ENCODE assay signal across 13 mouse cellular contexts in the genomic region with DNA sequence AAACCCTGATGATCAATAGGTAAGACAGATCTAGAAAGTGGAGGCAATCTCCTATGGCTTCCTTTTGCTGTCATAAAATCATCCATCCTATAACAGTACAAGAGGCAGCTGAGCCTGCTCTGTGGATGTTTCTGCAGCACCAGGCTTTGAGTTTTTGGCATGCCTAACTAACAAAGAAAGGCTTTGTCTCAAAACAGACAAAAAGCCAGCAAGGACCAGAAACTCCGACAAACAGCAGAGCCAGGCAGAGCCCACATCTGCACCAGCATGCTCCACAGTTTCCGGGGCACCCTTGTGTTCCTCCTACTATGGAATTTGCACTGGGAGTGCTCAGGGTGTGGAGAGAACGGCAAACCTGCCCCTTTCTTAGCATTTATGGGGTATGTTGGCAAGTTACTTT. TPM values are rescaled to one million over a fixed set of nuclear protein-coding genes. Genes with fewer than 3 reads are reported as not detected.
DNase-seq lines count a peak whose midpoint lies in the region; ATAC-seq lines count a peak whose summit lies in the region.
"Had no signal": no experiment of that assay in that cellular context is flagged by ENCODE, and none has a peak within 500 bp of the region (broad histone marks: within the 10 kb centered on the region; RNA-seq: fewer than 3 reads in every experiment).

No protein-coding gene starts in this region.

- no peak overlapping the region for H3K4me2 ChIP-seq in midbrain, embryonic 16.5 days (ENCODE audit: low read length)
- H3K4me2 ChIP-seq in embryonic facial prominence, embryonic 14.5 days (ENCODE audit: low read depth, low read length) = no peak overlapping the region
- peak overlapping the region; percentile 17; the same call in 1 of the 2 replicates for H3K4me2 ChIP-seq in intestine, embryonic 16.5 days (ENCODE audit: low read depth, low read length)
- H3K4me2 ChIP-seq in stomach, embryonic 16.5 days (ENCODE audit: low read depth, low read length) = no peak overlapping the region
- H3K4me2 ChIP-seq: liver, embryonic 12.5 days had no signal

- intact Hi-C loops in left cerebral cortex, postnatal 4 days (cut with DNase I) = no loop called here

- no peak for ATAC-seq in midbrain, embryonic 16.5 days
- ATAC-seq in embryonic facial prominence, embryonic 14.5 days (ENCODE audit: low read depth) = peak; percentile 33; the same call in 1 of the 2 replicates
- ATAC-seq in intestine, embryonic 16.5 days = peak; percentile 82
- ATAC-seq in stomach, embryonic 16.5 days (ENCODE audit: insufficient read depth, low FRiP score) = peak; percentile 64; the same call in 1 of the 2 replicates
- no peak for ATAC-seq in CD4-positive, CD25-positive, alpha-beta regulatory T cell, adult 4 months
- ATAC-seq: liver, embryonic 12.5 days had no signal

- no peak overlapping the region for H3K4me3 ChIP-seq in midbrain, embryonic 10.5 days
- H3K4me3 ChIP-seq in midbrain, embryonic 16.5 days (ENCODE audit: low read depth, low read length) = no peak overlapping the region
- no peak overlapping the region for H3K4me3 ChIP-seq in embryonic facial prominence, embryonic 14.5 days (ENCODE audit: low read depth, low read length)
- no peak overlapping the region for H3K4me3 ChIP-seq in intestine, embryonic 16.5 days (ENCODE audit: low read length)
- no peak overlapping the region for H3K4me3 ChIP-seq in stomach, embryonic 16.5 days (replicated peaks; ENCODE audit: low read length)
- H3K4me3 ChIP-seq: liver, embryonic 12.5 days; megakaryocyte, embryonic 14.5 days had no signal

- H3K4me1 ChIP-seq in midbrain, embryonic 10.5 days = peaks cover 32% of the 10 kb centered on the region
- peaks cover 14% of the 10 kb centered on the region for H3K4me1 ChIP-seq in midbrain, embryonic 16.5 days (ENCODE audit: control insufficient read depth, insufficient read depth, low read length)
- H3K4me1 ChIP-seq in embryonic facial prominence, embryonic 14.5 days (ENCODE audit: control insufficient read depth, insufficient read depth, low read length) = peaks cover 16% of the 10 kb centered on the region
- H3K4me1 ChIP-seq in intestine, embryonic 16.5 days (ENCODE audit: control insufficient read depth, insufficient read depth, low read length) = peaks cover 12% of the 10 kb centered on the region
- H3K4me1 ChIP-seq in stomach, embryonic 16.5 days (ENCODE audit: control insufficient read depth, insufficient read depth, low read length) = peaks cover 16% of the 10 kb centered on the region; the same call in 1 of the 2 replicates
- H3K4me1 ChIP-seq: liver, embryonic 12.5 days had no signal

- WGBS in midbrain, embryonic 10.5 days = 16% methylated on average over 3 of the region's 3 CpGs
- WGBS in midbrain, embryonic 16.5 days = 9% methylated on average over 3 of the region's 3 CpGs
- 18% methylated on average over 3 of the region's 3 CpGs for WGBS in embryonic facial prominence, embryonic 14.5 days
- 32% methylated on average over 3 of the region's 3 CpGs for WGBS in intestine, embryonic 16.5 days
- 38% methylated on average over 3 of the region's 3 CpGs for WGBS in stomach, embryonic 16.5 days

- no peaks in the 10 kb centered on the region for H3K36me3 ChIP-seq in midbrain, embryonic 10.5 days
- H3K36me3 ChIP-seq in midbrain, embryonic 16.5 days (ENCODE audit: control insufficient read depth, insufficient read depth, low read length) = no peaks in the 10 kb centered on the region
- peaks cover 4% of the 10 kb centered on the region; the same call in 1 of the 2 replicates for H3K36me3 ChIP-seq in embryonic facial prominence, embryonic 14.5 days (ENCODE audit: control insufficient read depth, insufficient read depth, low read length)
- no peaks in the 10 kb centered on the region for H3K36me3 ChIP-seq in intestine, embryonic 16.5 days (ENCODE audit: control insufficient read depth, insufficient read depth, low read length)
- H3K36me3 ChIP-seq in stomach, embryonic 16.5 days (ENCODE audit: control insufficient read depth, insufficient read depth, low read length) = no peaks in the 10 kb centered on the region

- H3K9ac ChIP-seq in midbrain, embryonic 16.5 days (ENCODE audit: low read depth, low read length) = no peak overlapping the region
- no peak overlapping the region for H3K9ac ChIP-seq in embryonic facial prominence, embryonic 14.5 days (ENCODE audit: low read depth, low read length)
- H3K9ac ChIP-seq in intestine, embryonic 16.5 days (ENCODE audit: low read depth, low read length) = no peak overlapping the region
- no peak overlapping the region for H3K9ac ChIP-seq in stomach, embryonic 16.5 days (ENCODE audit: low read length)
- H3K9ac ChIP-seq: liver, embryonic 12.5 days had no signal

- DNase-seq in midbrain, embryonic 10.5 days (ENCODE audit: low spot score) = peak; percentile 20
- peak; percentile 58 for DNase-seq in embryonic facial prominence, embryonic 14.5 days (ENCODE audit: low spot score)
- no peak for DNase-seq in left cerebral cortex, postnatal 4 days
- no peak for DNase-seq in adrenal gland, adult (ENCODE audit: inconsistent age in 2 of 2, low spot score in 1 of 2)
- DNase-seq: adrenal gland, postnatal 14 days; cerebellum, postnatal 14 days; heart, postnatal 10 days had no signal

- peak overlapping the region; percentile 61 for H3K27ac ChIP-seq in midbrain, embryonic 10.5 days (replicated peaks)
- no peak overlapping the region for H3K27ac ChIP-seq in midbrain, embryonic 16.5 days (ENCODE audit: low read length)
- H3K27ac ChIP-seq in embryonic facial prominence, embryonic 14.5 days (replicated peaks; ENCODE audit: low read depth, low read length) = peak overlapping the region; percentile 44
- peak overlapping the region; percentile 10; the same call in 1 of the 2 replicates for H3K27ac ChIP-seq in intestine, embryonic 16.5 days (ENCODE audit: low read length)
- H3K27ac ChIP-seq in stomach, embryonic 16.5 days (ENCODE audit: low read length) = no peak overlapping the region
- H3K27ac ChIP-seq: liver, embryonic 12.5 days had no signal

- no peaks in the 10 kb centered on the region for H3K9me3 ChIP-seq in midbrain, embryonic 10.5 days (replicated peaks)
- H3K9me3 ChIP-seq in midbrain, embryonic 16.5 days (replicated peaks; ENCODE audit: control insufficient read depth, low read length, poor library complexity, severe bottlenecking) = no peaks in the 10 kb centered on the region
- H3K9me3 ChIP-seq in embryonic facial prominence, embryonic 14.5 days (ENCODE audit: control insufficient read depth, low read length) = no peaks in the 10 kb centered on the region
- no peaks in the 10 kb centered on the region for H3K9me3 ChIP-seq in intestine, embryonic 16.5 days (ENCODE audit: control insufficient read depth, low read length)
- H3K9me3 ChIP-seq in stomach, embryonic 16.5 days (replicated peaks; ENCODE audit: control insufficient read depth, low read length) = no peaks in the 10 kb centered on the region
- H3K9me3 ChIP-seq: liver, embryonic 12.5 days; megakaryocyte, embryonic 14.5 days had no signal

- H3K27me3 ChIP-seq in midbrain, embryonic 10.5 days (ENCODE audit: low read depth, poor library complexity, severe bottlenecking) = no peaks in the 10 kb centered on the region
- no peaks in the 10 kb centered on the region for H3K27me3 ChIP-seq in midbrain, embryonic 16.5 days (ENCODE audit: control insufficient read depth, insufficient read depth, low read depth, low read length)
- no peaks in the 10 kb centered on the region for H3K27me3 ChIP-seq in embryonic facial prominence, embryonic 14.5 days (replicated peaks; ENCODE audit: control insufficient read depth, insufficient read depth, low read length)
- no peaks in the 10 kb centered on the region for H3K27me3 ChIP-seq in intestine, embryonic 16.5 days (replicated peaks; ENCODE audit: control insufficient read depth, insufficient read depth, low read length)
- no peaks in the 10 kb centered on the region for H3K27me3 ChIP-seq in stomach, embryonic 16.5 days (ENCODE audit: control insufficient read depth, insufficient read depth, low read length)
- H3K27me3 ChIP-seq: liver, embryonic 12.5 days; megakaryocyte, embryonic 14.5 days had no signal

RNA-seq across cellular contexts. Expression of a gene that starts 47.0 kb away (rescaled TPM):
- polyA plus RNA-seq in midbrain, embryonic 10.5 days (2016; fragmentation: Nextera tagmentation; extraction: Ambion mirVana) = 110 and 116 TPM in 2 replicates
- 94.2 and 101 TPM in 2 replicates for polyA plus RNA-seq in midbrain, embryonic 16.5 days (2015; fragmentation: Nextera tagmentation; extraction: Ambion mirVana)
- 101 and 103 TPM in 2 replicates for polyA plus RNA-seq in embryonic facial prominence, embryonic 14.5 days (2014; fragmentation: Nextera tagmentation; extraction: Ambion mirVana)
- 69.0 and 74.8 TPM in 2 replicates for polyA plus RNA-seq in intestine, embryonic 16.5 days (2015; fragmentation: Nextera tagmentation; extraction: Ambion mirVana)
- polyA plus RNA-seq in stomach, embryonic 16.5 days (2015; fragmentation: Nextera tagmentation; extraction: Ambion mirVana) = 82.3 and 83.5 TPM in 2 replicates
- polyA plus RNA-seq in CD4-positive, CD25-positive, alpha-beta regulatory T cell, adult 4 months (2017; shearing (Covaris generic)) = 100 to 1,000 TPM in 1 of 2 experiments, 10 to 100 TPM in 1; 98.0 to 104 TPM
- total RNA-seq in left cerebral cortex, postnatal 4 days (2021) = 10 to 100 TPM; 79.8 to 88.3 TPM

Comparison
In these comparisons a context has a peak if more than half of its experiments do, and no peak if none do; other contexts are left out.
1. H3K27ac ChIP-seq: peak in midbrain, embryonic 10.5 days (single experiment), embryonic facial prominence, embryonic 14.5 days (single experiment) and intestine, embryonic 16.5 days (single experiment); none in midbrain, embryonic 16.5 days (single experiment) and stomach, embryonic 16.5 days (single experiment).
2. DNase-seq: peak in midbrain, embryonic 10.5 days (single experiment) and embryonic facial prominence, embryonic 14.5 days (single experiment); none in left cerebral cortex, postnatal 4 days (single experiment) and adrenal gland, adult (0 of 2).
3. ATAC-seq: peak in embryonic facial prominence, embryonic 14.5 days (single experiment), intestine, embryonic 16.5 days (single experiment) and stomach, embryonic 16.5 days (single experiment); none in midbrain, embryonic 16.5 days (single experiment) and CD4-positive, CD25-positive, alpha-beta regulatory T cell, adult 4 months (single experiment).